Mouse (Mus musculus) olfactory bulb, adult 2 months (tissue): ENCODE results near the gene Hs3st4. TPM values are rescaled to one million over a fixed set of nuclear protein-coding genes. Genes with fewer than 3 reads are reported as not detected.

Experiments
- H3K27ac ChIP-seq: fragments of 200-500 bp; 2 replicates; pipeline ENCODE4 v1.5.1; 2012; ENCODE audit warnings: low read depth, low read length; ENCODE audit not compliant: insufficient read depth
- H3K4me1 ChIP-seq: fragments of 200-500 bp; 2 replicates; pipeline ENCODE4 v1.6.1; 2012; ENCODE audit warnings: low read length; ENCODE audit not compliant: control insufficient read depth, insufficient read depth
- H3K4me3 ChIP-seq: fragments of 200-500 bp; 2 replicates; pipeline ENCODE4 v1.5.1; 2012; ENCODE audit warnings: mild to moderate bottlenecking, low read depth, low read length, moderate library complexity; ENCODE audit not compliant: insufficient read depth
- CTCF ChIP-seq: fragments of 200-500 bp; IDR thresholded peaks from 2 replicates; pipeline ENCODE4 v1.5.1; 2012; ENCODE audit warnings: low read depth, mild to moderate bottlenecking, low read length, moderate library complexity; ENCODE audit not compliant: insufficient read depth
- POLR2A ChIP-seq: fragments of 200-500 bp; IDR thresholded peaks from 2 replicates; pipeline ENCODE4 v1.6.1; 2012; ENCODE audit warnings: mild to moderate bottlenecking, low read depth, low read length, moderate library complexity; ENCODE audit not compliant: insufficient read depth
- WGBS: fragments of 180-500 bp; shearing (Covaris S2); methylation state at CpG from one replicate; pipeline ENCODE4 v1.1.7; 2018; 5-methylcytosine and 5-hydroxymethylcytosine counted together
- polyA plus RNA-seq: library from polyadenylated mRNA; stranded (reverse); fragments of >200 nt; gene quantifications from 2 replicates; pipeline ENCODE4 v1.2.4, GENCODE M21; 2012; ENCODE audit warnings: low replicate concordance; ENCODE audit not compliant: missing spikeins, insufficient read depth, insufficient read length

The Hs3st4 gene
- not detected in 2 replicates for polyA plus RNA-seq

DNA sequence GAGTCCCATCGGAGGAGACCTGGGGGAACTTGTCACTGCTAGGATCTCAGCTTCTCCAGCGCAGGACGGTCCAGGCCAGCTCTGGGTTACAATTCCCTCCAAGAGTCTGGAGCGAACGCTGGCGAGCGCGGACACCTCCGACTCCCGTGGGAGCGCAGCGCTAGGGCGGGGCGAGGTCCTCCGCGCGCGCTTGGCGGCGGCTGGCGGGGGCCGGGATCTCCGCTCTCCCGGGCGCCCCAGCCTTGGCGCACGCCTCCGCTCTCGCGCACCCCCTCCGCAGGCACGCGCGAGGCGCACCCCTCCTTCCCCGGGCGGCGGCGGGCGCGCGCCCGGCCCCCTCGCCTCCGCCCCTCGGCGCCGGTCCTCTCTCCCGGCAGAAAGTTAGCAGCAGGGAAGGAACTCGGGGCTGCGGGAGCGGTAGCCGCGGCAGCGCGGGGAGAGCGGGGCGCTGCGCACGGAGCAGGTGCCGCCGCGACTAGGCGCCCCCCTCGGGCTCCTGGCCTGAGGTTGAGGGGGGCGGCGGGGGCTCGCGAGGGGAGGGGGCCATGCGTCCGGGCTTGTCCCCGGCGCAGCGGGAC, at the start of gene Hs3st4:
Hs3st4 (plus strand) TSS at position 409 of the 578 bp plus-strand sequence.
- under 1% methylated on average over 70 of the region's 74 CpGs for WGBS
- peak within 1 kb of the TSS; percentile 63 for H3K4me3 ChIP-seq
- peaks cover 8% of the 10 kb centered on the region; the same call in 1 of the 2 replicates for H3K4me1 ChIP-seq
- H3K27ac ChIP-seq: no peak within 1 kb of the TSS
- TF ChIP-seq POLR2A (no peak), CTCF (no peak)

DNA sequence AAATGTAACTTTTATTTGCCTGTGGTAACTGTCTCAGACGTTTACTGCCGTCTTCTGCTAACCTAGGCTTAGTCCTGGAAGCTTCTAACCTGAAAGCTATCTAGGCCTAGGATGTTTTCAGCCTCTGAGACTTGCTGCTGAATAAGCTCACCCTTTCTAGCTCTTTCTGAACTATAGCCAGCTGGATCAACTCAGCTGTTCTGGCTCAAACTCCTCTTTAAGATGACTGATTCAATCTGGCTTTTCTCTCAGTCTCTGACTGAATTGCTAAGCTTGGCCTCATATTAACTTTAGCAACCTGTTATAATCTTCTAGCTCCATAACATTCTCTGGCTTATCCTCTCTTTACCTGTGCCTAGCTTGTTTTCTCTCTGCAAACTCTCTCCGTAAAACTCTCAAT, 35.8 kb upstream of the Hs3st4 start:
- TF ChIP-seq CTCF (no peak), POLR2A (no peak)
- Histone ChIP-seq H3K27ac (no peak overlapping the region), H3K4me1 (no peaks in the 10 kb centered on the region), H3K4me3 (no peak overlapping the region)
- WGBS: 82% methylated on average over 3 of the region's 3 CpGs

DNA sequence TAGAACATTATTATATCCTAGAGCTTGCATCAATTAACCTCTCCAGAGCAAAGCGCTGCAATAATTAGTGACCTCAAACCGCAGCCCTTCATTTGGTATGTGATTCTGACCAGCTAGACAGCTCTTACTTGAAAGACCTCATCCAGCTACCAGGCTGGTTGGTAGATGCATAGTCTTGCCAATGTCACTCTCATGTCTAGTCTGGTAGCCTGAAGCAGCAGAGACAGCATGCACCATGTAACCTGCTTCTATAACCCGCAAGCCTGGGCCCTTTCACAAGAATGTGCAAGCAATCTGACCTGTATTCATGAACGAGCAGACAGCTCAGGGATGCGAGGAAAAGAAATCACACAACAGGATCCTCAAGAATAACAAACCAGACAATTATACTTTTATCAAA, 19.6 kb upstream of the Hs3st4 start:
- H3K4me1 ChIP-seq: no peaks in the 10 kb centered on the region
- TF ChIP-seq POLR2A (no peak), CTCF (no peak)
- 73% methylated on average over 5 of the region's 5 CpGs for WGBS

DNA sequence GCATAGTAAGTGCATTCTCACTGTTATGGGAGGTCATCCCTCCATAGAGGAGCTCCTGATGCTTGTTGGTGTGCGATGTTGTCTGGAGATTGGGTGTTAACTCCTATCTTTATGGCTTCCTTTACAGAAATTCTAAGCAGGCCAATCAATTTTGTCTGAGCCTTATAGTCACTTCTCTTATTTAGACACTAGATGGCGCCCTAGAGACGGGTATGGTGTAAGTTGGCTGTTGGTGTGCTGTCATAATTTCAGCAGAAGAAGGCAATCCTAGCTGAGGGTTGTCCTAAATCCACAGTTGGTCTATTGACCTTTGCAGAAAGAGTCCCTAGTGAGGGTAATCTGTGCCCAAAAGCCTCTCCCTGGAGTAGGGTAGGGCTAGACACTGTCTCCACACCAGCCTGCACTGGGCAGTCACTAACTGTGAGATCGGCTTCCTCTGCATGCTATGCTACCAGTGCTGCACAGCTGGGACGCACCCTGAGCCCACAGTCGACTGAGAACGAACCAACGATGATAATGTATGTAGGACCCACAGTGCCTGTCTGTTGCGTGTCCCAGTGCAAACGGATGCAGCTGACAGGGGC, 18.0 kb upstream of the Hs3st4 start:
- Histone ChIP-seq H3K4me1 (no peaks in the 10 kb centered on the region), H3K27ac (no peak overlapping the region), H3K4me3 (no peak overlapping the region)
- WGBS: 56% methylated on average over 10 of the region's 10 CpGs
- TF ChIP-seq POLR2A: no peak
- TF ChIP-seq CTCF: no peak

More for the DNA sequence above, 19.6 kb upstream of the Hs3st4 start:
- no peak overlapping the region for H3K4me3 ChIP-seq
- H3K27ac ChIP-seq: no peak overlapping the region

DNA sequence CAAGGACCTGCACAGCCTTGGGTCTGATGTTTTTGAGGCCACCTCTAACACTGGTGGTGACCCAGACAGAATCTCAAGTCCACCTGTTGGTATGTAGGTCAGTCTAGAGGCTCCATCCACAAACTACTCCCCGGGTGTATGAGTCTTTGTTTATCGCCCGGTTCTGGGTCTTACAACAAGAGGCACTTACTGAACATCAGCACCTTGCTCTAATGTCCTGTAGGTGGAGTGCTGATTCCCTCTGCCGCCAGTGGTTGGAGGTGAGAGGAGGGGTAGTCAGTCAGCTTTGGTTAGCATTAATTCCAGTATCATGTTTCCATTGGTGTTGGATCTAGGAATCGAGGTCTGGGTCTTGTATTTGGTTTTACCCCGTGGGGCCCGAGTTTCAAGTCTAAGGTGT, 17.2 kb upstream of the Hs3st4 start:
- TF ChIP-seq CTCF (no peak), POLR2A (no peak)
- Histone ChIP-seq H3K27ac (no peak overlapping the region), H3K4me3 (no peak overlapping the region), H3K4me1 (no peaks in the 10 kb centered on the region)
- 76% methylated on average over 7 of the region's 7 CpGs for WGBS

DNA sequence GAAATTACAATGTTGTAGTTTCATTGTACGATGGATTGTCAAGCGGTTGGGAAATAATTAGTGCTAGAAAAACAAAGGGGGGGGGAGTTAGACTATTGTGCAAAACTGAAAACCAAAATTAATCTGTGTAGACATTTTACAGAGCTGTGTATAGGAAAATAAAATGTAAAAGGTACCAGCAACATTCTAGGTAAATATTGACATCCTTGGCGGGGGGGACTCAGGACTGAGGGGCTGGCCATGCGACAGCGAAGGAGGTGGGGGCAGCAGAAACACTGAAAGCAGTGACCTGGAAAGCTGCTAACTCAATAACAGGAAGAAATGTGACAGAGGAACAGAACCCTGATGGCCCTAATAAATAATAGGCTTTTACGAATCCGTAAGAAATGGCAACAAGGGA, 7.2 kb upstream of the Hs3st4 start:
- no peak overlapping the region for H3K4me3 ChIP-seq
- TF ChIP-seq POLR2A (no peak), CTCF (no peak)
- 35% methylated on average over 7 of the region's 7 CpGs for WGBS
- no peak overlapping the region for H3K27ac ChIP-seq
- peaks cover 2% of the 10 kb centered on the region; the same call in 1 of the 2 replicates for H3K4me1 ChIP-seq

DNA sequence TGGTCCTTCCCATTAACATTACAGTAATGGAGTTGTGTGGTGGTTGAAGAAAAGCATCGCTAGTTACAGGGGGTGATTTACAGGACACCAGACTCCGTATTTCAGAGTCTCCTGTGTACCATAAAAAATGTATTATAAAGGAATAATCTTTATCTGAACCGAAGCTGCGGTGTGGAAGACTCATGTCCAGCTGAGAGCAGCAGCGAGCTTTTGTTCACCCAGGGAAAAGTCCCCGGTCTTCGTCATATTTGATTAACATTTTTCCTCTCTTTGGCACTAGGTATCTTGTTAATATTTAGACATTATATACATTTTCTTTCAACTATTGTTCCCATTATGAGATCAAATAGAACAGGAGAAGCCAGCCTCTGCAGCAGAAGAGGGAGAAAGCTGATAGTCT, 1.2 kb upstream of the Hs3st4 start:
- Histone ChIP-seq H3K4me3 (no peak overlapping the region; the same call in 1 of the 2 replicates), H3K27ac (no peak overlapping the region), H3K4me1 (peaks cover 8% of the 10 kb centered on the region; the same call in 1 of the 2 replicates)
- TF ChIP-seq CTCF (no peak), POLR2A (no peak)
- WGBS: 43% methylated on average over 7 of the region's 7 CpGs

DNA sequence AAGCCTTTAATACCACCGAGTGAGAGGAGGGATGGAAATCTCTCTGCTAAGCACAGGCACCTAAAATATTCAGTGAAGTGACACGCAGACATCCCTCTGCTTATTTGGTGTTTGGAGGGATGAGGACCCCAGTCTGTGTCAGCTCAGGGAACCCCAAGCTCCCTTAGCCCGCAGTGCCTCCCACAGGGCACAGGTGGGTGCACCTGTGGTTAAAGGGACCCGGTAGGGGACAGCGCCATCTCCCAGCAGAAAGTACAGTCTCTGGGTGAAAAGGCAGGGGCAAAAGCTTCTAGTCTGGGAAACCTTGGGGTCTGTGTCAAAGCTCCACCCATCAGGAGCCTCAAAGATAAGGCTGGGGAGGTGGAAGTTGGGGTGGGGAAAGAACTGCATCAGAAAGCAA, 659 bp upstream of the Hs3st4 start:
- 2% methylated on average over 5 of the region's 5 CpGs for WGBS
- Histone ChIP-seq H3K4me3 (peak overlapping the region; percentile 63), H3K27ac (no peak overlapping the region), H3K4me1 (peaks cover 8% of the 10 kb centered on the region; the same call in 1 of the 2 replicates)
- no peak for TF ChIP-seq CTCF
- TF ChIP-seq POLR2A: no peak
